Mouse (Mus musculus) urinary bladder, postnatal 25 days (tissue): ENCODE results near the gene Tsc2.
A peak's percentile ranks its signal among the peaks of the same experiment; 100 is the strongest.

Source experiments
- DNase-seq: peaks from one replicate; pipeline ENCODE4 v3.0.0; 2022; ENCODE audit warnings: low spot score

The Tsc2 gene

GRCm38 (mm10) chr17:24569837-24570236, 62.6 kb downstream of the Tsc2 start:
- DNase-seq: no peak

GRCm38 (mm10) chr17:24567034-24567779, 65.2 kb downstream of the Tsc2 start:
- DNase-seq: peak; percentile 68

GRCm38 (mm10) chr17:24565792-24566191, 66.6 kb downstream of the Tsc2 start:
- no peak for DNase-seq

DNA sequence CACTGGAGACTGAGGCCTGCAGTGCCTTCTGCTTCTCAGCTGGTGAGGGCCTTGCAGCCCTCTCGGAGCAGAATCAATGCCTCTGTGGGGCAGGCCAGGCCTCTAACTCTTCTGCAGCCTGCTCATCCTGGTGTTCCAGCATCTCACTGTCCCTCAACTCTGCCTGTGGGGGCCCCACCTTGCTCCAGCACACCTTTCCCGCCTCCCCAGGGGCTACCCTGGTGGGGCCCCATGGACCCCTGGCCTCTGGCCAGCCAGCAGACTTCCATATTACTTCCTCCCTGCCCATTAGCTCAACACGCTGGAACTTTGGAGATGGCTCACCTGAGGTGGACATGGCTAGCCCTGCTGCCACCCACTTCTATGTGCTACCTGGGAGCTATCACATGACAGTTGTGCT, 67.3 kb downstream of the Tsc2 start:
- no peak for DNase-seq

- DNase-seq: no peak
Observed at GRCm38 (mm10) chr17:24564422-24564821, 68.0 kb downstream of the Tsc2 start.

DNA sequence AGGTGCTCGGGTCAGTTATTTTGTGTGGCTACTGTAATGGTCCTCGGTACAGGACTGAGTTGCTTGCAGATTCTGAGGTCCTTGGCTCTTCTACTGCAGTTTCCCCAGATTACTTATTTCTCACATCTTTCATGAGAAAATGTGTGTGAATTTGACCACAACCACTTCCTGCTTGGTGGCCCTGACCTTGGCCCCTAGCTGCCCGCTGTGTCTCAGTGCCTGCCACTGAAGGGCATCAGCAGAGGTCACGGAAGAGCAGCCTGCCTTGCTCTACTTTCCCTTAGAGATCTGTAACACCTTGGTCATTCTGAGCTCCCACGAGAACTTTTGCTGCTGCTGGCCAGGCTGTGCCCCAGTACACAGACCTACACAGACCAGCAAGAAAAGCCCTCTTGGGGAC, 68.8 kb downstream of the Tsc2 start:
- DNase-seq: no peak

- no peak for DNase-seq
Observed at GRCm38 (mm10) chr17:24561592-24561991, 70.8 kb downstream of the Tsc2 start.

GRCm38 (mm10) chr17:24560301-24561028, 72.0 kb downstream of the Tsc2 start:
- DNase-seq: no peak

- DNase-seq: no peak
Observed at GRCm38 (mm10) chr17:24559146-24559545, 73.3 kb downstream of the Tsc2 start.

- DNase-seq: no peak
Observed at GRCm38 (mm10) chr17:24558600-24559099, 73.8 kb downstream of the Tsc2 start.

DNA sequence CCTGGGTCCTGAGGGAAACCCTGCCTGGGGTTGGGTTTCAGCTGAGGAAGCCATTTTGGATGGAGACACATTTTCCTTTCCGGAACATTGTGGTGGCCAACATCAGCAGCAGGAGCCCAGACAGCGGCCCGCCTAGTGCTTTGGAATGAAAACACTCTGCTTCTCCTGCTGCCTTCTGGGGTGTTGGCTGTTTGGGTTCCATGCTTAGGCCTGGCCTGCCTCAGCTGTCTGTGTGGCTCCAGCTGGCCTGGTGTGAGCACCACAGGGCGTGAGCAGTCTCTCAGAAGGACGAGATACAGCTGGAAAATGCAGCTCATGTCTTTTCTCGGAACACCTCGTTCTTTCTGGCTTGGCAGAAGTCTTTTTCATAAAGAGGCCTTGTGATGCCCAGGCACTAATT, 75.3 kb downstream of the Tsc2 start:
- peak; percentile 19 for DNase-seq

DNA sequence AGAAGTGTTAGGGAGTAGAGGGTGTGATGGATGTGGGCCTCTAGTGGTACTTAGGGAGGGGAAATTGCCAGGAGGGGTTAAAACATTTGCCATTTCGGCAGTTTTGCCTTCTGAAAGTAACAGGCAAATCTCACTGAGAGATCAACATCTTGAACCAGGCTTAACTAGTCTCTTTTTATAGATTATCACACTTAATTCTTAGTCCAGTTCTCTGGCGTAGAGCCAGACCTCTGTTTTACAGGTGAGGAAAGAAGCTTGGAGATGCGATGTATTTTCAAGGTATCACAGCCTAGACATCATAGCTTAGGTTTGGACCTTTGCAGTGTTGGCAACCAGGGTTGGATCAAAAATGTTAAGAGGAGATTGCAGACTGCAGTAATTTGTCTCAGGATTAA, 81.4 kb downstream of the Tsc2 start:
- DNase-seq: no peak

GRCm38 (mm10) chr17:24550416-24551049, 81.9 kb downstream of the Tsc2 start:
- peak; percentile 73 for DNase-seq

DNA sequence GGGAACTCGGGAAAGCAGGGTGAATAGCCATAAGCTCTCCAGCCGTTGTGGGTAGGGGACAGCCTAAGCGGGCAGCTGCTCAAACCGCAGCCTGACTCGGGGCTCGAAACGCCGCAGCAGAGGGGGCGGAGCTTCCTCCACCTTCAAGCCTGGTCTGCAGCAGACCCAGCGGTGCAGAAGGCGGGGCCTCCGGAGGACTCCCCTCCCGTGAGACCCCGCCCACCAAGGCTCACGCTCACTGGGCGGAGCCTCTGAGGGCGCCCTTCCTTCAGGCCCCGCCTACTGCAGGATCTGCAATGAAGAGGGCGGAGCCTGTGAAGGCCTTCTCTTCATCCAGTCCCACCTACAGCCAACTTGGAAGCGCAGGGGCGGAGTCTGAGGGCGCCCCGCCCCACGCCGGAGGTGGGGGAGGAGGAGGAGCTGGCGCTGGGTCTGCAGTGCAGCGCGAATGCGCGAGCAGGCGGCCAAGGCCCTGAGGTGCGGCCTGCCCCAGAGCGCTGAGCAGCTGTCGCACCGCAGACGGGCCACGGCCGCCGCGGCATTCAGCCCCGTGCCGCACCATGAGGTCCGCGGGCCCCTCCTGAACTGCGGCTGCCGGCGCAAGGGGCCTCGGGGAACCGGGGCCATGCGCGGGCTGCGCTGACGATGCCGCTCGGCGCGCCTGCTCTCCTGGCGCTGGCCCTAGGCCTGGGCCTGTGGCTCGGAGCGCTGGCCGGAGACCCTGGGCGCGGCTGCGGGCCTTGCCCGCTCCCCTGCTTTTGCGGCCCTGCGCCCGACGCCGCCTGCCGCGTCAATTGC, 82.6 kb downstream of the Tsc2 start, which contains the start of gene Pkd1:
Pkd1 (plus strand) TSS at position 217 of the 798 bp plus-strand sequence.
- peak; percentile 98 for DNase-seq

GRCm38 (mm10) chr17:24548921-24549617, 83.4 kb downstream of the Tsc2 start:
- peak; percentile 59 for DNase-seq

DNA sequence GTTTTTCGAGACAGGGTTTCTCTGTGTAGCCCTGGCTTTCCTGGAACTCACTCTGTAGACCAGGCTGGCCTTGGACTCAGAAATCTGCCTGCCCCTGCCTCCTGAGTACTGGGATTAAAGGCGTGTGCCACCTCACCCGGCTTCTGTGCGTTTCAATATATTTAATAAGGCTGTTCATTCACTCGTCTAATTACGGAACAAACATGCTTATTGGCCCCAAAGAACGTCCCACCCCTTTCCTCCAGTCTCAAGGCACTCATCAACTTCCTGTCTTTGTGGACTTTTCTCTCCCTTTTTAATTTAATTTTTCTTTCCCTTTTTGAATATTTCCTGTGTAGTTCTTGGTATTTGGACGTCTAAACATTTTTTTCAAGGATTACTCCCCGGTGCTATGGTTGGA, 84.0 kb downstream of the Tsc2 start:
- no peak for DNase-seq

GRCm38 (mm10) chr17:24546234-24546633, 86.2 kb downstream of the Tsc2 start:
- no peak for DNase-seq
